Mouse (Mus musculus) T-cell, adult 2 months (primary cell): ENCODE measurements around the gene Lrrc1.

Source experiments
- DNase-seq: peaks from one replicate; pipeline ENCODE4 v3.0.0; 2022; ENCODE audit warnings: low spot score

Lrrc1 gene

DNA sequence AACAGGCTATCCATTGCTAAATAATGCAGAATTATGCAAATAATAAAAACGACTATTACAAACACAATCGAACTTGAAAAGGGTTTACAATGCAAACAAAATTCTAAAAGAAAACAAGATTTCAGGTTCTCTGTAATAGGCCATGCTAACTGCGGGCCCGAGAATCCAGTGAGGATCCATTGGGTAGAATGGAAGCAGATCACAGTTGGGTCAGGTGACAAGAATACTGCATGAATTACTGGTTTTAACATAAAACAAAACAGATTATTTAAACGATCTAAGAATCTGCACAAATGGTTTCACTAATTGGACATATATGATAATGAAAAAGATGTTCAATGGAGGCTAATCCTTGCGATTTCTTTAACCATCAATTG is 42.5 kb downstream of the Lrrc1 start:
- DNase-seq: no peak

DNA sequence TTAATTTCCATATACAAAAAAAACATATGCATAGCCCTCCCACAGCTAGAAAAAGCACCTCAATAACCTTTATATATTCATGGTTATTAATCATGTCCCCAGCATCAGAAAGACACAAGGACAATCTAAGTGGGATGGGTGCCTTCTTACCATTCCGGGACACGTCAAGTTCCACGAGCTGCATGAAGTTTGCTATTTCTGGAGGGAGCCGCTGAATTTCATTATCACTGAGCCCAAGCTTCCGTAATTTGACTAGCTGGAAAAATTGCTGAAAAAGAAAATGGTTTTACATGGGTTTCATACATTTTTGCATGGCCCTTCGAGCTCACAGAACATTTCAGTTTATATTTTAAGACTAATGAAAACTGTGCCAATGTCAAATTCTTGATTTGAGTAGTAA is 45.6 kb downstream of the Lrrc1 start:
- DNase-seq: no peak

DNA sequence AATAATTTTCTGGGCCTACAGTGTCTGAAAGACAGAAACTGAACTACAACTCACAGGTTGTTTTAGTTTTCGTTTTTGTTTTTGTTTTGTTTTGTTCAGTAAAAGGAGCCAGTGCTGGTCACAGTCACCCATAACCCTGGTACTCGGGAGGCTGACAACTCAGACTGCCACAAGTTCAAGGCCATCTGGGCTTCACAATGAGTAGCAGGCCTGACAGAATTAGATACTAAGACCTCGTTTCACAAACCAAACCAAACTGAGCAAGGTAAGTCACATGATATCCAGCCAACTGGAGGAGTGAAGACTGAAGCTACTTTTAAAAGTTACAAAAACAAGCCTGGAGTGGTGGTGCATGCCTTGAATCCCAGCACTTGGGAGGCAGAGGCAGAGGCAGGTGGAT is 46.3 kb downstream of the Lrrc1 start:
- no peak for DNase-seq

DNA sequence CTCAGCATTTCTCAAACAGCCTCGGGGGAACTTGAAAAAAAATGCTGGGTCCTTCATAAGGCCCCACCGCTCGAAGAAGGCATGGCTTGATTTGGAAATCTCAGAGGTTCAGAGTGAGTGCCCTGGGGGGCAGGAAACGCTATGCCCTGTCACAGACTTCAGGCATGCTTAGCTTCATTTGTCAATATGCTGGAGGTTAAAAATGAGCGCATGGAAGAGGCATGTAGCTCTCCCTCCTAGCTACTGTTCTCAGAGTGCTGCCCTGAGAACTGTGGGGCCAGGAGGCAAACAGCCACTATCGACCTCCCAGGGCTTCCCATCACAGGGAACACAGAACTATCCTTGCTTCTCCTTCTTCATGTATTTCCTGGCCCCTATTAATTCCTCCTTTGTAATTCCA is 47.5 kb downstream of the Lrrc1 start:
- DNase-seq: peak; percentile 6

DNA sequence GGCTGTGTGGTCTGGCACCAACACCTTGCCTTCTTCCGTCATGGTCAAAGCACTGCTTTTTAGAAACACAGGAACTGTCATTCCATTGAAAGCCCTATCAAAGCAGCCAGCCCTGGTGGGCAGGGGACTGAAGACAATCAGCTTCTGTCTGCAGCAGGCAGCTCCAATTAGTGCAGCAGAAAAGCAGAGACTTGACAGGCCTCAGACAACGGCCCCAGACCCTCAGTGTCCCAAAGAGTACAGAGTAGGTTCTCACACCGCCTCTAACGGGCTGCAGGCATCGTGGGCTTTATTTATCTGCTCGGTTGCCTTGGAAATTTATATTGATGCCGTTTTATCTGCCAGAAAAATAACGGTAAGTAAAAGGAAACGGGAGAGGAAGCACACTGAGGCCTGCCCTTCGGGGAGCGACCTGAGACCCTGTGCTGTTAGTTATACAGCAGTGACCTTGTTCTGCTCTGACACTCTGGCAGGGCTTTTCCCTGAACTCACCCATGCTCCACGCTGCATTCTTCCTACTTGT is 48.1 kb downstream of the Lrrc1 start:
- no peak for DNase-seq

DNA sequence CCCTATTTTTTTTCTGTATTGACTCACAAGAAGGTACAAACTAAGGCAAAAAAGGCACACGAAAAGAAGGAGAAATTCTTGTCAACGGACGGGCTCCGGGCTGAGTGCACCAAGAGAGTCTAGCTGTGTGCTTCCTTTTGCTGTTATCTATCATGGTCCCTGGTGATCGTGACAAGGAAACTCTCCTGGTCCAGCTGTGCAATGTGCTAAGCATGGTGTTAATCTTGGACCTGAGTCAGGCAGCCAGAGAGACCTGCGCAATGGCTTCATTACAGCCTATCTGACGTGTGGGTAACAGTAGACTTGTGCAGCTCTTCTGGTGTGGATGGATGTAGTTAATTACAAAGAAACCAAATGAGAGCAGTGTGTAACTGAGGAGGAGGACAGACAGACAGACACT is 50.4 kb downstream of the Lrrc1 start:
- no peak for DNase-seq

DNA sequence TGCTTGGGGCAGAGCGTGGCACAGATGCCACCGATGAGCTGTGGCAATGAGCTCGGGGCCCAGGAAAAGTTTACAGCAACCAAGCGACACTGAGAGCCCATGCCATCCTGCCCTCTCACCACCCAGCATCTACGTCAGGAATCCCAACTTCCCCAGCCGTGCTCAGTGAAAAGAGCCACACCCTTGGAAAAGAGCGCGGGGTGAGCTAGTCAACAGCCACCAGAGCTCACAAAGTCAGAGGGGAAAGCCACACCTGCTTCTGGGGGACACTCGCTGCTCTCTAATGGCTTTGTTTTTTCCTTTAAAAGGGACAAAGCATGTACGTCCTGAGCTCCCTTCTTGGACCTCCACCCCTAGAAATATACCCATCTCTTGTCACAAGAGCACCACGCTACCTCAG is 56.1 kb downstream of the Lrrc1 start:
- no peak for DNase-seq

DNA sequence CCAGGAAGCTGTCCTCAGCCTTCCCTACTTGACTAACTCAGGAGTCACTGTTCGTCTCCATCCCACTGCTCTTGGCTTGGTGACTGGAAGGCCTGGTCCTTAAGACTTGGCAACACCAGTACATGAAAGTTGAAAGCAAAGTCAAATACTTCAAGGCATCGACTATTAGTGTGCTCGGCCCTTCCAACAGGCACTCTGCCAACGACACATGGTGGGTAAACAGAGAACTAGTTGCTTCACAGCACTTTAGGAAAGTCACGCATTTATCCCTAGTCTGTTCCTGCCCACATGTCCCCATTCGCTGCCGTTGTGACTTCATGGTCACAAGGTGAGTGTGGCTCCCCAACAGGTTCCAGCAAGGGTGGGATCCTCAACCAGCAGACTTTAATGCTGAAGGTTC is 57.2 kb downstream of the Lrrc1 start:
- DNase-seq: no peak

DNA sequence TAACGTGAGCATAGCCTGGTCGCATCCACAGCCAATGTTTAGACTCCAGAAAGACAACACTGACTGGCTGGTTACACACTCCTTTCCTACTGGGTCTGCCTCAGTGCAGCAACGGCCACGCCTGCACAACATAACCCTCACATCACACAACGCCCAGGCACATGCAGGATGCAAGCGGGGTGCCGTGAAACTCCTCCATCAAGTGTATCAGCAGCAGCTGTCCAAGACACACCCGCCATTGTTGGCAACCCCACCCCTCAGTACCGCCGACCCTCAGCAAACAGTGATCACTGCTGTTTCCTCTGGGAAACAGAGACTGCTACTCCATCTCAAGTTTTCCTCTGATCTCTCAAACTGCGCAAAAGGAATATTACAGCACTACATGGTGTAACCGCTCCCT is 58.8 kb downstream of the Lrrc1 start:
- DNase-seq: no peak

DNA sequence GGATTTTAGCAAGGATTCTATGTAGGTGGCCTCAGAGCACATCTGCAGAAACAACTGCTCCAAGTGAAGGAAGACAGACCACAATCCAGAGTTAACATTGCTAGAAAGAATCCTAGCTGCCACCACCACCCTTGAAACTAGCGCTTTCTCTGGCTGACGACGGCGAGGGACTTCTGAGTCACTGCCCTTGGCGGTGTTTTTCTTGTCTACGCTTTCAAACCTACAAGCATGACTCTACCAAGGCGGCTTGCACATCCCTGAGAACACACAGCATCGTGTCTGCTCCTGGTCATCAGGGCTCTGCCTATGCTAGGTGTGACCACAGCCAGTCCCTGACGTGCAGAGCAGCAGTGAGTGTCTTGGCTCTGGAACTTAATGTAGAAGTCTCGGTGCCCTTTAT is 59.9 kb downstream of the Lrrc1 start:
- no peak for DNase-seq

DNA sequence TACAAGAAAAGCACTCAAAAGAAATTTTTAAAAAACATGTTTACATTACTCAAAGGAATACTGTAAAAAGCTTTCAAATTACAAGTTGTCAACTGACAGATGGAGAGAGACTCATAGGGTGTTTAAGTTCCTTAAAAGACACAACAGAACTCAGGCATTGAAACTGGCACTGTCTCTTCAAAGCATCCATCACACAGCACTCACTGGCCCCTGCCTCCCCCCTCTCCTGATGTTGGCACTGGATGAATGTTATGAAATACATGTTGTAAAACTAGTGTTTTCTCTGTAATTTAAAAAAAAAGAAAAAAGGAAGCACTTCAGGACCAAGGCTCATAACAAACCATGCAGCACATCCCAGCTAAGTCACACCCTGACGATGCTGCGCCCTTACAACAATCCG is 61.1 kb downstream of the Lrrc1 start:
- no peak for DNase-seq

DNA sequence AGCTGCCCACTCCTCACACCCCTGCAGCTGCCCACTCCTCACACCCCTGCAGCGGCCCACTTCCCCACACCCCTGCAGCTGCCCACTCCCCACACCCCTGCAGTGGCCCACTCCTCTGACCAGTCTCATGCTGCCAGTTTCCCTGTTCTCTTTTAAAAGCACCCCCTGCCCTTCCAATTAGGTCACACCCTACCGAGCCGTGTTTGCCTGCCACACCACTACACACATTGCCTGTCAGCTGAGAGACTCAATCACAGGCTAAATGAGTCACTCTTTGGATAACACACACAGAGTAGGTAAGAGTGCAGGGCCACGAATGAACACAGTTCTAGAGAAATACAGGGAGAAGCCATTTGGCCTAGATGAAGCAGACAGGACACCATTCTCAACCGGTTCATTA is 62.4 kb downstream of the Lrrc1 start:
- DNase-seq: no peak

DNA sequence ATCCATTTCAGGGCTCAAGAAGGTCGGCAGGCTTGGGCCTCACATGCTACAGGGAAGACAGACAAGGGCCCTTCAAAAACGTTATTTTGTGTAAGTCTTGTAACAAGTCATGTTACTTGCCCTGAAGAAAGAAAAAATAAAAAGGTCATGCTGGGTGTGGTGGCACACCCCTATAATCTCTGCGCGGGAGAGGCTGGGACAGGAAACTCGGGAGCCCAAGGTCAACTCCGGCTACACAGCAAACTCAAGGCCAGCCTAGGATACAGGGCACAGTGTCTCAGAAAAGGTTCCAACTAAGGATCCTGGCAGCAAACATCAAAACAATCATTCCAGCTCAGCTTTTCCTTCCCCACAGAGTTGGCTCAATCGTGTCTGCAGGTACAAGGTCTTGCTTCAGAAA is 63.3 kb downstream of the Lrrc1 start:
- no peak for DNase-seq

DNA sequence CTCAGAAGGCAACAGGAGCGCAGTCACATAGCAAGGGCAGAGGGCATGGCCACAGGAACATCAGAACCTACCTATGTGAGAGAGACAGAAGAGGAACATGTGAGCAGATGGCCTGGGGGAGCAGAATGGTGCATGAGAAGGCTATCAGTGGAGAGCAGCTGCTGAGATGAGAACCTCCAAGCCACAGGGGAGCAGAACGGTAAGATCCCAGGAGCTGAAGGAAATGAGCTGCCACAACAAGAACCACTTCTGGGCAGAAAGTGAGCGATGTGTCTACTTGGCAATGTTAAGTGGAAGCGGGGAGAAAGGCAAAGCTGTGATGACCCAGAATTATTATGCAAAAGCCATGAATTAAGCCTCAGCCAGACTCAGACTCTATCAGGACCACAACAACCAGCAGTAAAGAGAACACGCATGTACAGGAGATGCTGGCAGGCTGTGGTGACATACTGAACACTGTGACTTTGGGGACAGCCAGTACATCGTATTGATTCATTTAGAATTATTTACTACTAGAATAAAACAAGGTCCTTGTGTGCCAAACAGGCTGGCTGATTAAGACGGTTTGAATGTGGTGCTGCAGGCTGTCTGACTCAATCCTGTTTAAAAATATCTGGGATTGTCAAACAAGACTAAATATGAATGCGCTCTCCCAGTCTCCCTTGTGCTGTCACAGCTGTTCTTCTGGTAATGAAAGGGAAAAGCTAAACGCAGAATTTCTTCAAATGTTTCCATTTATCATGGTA is 63.9 kb downstream of the Lrrc1 start:
- DNase-seq: no peak

DNA sequence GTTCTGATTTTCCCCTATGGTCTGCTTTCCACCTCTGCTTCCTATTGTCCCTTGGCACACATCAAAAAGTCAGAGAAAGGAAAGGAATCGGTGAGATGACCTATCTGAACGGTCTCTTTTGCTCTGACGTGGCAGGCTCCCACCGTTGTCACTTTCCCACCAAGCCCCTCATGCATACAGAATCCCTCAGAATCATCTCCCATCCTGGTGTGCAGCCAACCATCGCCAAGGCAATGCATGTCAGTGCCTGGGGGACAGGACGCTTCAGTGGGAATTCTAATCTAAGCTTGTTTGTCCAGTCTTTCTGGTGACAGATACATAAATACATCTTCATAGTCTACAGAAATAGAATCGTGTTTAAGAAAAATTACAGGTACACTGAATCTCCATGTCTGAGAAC is 64.7 kb downstream of the Lrrc1 start:
- no peak for DNase-seq

DNA sequence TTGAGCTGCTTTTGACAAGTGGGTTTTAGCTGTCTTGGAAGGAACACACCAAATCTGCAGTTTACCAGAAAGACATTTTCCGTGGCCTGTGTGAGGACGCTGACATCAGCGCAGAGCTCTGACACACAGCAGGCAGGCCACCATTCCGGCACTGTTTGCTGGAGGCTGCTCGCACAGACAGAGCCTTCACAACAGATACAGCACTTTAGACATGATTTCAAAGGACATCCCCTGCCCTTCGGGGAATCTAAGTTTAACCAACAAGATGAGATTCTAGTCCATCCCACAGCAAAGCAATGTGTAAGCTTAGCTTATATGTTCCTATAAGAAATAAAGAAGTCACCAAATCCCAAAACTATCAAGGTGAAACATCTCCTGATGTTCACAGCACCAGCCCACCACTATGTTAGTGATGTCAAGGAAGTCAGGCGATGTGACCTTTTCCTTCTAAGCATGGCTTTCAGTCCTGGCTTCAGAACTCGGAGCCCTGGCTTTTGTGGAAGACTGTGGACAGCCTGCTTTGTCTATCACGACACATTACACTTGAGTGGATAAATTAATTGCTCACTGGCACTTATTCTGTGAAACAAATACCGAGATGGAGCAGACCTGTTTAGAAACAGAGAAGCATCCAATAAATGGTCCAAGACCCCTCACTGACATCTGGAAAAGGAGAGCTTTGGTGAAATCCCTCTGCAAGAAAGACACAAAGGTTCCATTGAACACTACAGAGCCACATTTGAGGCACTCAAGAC is 66.3 kb downstream of the Lrrc1 start:
- no peak for DNase-seq

DNA sequence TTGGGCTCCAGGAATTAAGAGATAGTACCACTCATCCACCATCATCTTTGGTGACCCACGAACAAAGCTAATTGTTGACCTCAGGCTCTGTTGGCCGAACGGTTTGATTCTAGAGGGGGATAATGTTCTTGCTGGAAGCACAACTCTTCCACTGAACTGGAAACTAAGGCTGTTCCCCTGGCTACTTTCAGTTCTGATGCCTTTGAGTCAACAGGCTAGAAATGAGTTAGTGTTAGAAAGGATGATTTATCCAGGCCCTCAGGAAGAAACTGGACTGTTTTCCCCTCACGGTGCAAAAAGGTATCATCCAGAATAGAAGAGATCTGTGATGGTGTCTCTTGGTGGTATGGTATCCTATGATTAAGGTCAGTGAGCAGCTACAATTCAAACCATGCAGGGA is 70.1 kb downstream of the Lrrc1 start:
- no peak for DNase-seq

DNA sequence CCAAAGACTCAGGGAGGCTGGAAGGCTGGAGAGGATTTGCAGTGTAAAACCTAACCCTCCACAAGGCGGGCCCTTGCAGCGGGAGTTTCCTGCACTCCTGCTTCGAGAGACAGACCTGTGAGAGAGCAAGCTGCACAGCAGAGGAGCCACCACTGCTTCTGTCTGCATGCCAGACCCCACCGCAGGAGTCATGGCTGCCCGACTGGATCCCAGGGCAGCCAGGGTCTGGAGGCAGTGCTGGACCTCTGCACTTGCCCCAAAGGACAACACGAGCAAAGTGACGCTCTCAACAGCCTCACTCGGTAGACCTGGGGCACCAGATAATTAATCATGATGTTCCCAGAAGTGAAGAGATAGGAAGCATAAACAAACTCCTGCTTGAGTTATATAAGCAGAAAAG is 72.1 kb downstream of the Lrrc1 start:
- DNase-seq: no peak

DNA sequence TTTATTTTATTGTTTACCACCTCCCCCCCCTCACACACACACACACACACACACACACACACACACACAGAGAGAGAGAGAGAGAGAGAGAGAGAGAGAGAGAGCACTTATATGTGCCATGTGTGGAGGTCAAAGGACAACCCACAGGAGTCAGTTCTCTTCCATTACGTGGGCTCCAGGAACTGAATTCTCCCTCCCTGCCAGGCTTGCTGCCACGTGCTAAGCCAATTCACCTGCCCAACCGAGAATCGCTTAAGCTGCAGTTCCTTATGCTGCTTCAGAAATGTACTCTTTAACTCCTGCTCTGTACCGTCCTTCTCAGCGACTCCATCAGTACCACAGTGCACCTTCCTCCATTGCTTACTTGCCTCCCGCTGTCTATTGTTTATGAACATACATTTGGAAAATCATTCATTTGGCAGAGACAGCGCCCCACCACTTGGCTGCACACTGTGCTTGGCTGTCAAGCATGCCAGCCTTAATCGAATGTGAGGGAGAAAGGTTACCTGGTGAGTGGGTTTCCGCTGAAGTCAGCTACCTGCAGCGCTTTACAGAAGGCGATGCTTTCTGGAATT is 72.9 kb downstream of the Lrrc1 start:
- DNase-seq: no peak

DNA sequence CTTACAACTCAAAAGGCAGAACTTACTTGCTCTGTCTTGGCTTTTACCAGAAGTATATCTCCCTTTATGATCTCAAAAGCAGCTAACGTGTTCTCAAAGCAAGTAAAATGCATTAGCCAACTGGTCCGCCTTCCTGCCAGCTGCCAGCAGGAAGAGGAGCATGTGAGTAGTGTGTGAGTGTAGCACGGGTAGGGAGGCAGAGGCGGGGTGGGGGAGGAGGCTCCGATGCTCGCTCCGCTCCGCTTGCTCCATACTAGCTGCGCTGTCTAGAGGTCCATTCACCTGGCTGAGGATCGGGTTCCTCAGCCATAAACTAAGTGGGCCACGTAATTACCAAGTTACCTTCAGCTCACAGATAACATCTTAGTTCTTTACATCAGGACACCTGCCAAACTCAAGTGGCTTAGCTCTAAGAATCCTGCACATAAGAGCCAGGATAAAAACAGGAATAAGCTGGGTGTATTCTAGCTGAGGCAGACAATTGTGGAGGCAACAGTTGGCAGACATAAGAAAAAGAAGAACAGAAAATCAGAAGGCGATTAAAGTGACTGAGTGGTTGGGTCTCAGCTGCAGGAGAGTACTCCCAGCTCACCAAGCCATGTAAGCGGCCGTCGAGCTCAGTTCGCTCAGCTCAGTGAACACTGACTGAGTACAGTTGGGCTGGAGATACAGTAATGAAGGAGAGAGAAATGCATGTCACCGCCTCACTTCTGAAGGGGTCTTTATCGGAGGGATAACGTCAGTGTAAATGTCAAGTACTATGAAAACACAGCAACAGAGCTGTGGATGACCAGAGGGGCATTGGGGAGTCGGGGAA is 74.7 kb downstream of the Lrrc1 start:
- DNase-seq: peak; percentile 55

DNA sequence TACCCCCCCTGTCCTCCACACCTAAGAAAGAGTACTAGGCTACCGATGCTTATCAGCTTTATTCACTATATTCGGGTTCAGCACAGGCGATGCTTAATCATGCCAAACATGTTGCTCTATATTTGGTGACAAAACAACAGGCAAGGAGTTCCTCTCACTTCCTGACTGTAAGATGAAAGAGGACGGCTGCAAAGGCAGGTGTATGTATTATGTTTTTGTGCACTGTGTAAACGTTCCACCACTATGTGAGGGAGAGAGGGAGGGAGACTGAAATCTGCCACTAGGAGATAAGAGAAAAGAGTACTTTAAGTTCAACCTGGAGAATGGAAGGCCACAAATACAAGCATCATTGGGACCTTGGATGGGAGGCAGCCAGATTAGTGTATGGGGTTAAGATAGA is 77.7 kb downstream of the Lrrc1 start:
- DNase-seq: peak; percentile 28

DNA sequence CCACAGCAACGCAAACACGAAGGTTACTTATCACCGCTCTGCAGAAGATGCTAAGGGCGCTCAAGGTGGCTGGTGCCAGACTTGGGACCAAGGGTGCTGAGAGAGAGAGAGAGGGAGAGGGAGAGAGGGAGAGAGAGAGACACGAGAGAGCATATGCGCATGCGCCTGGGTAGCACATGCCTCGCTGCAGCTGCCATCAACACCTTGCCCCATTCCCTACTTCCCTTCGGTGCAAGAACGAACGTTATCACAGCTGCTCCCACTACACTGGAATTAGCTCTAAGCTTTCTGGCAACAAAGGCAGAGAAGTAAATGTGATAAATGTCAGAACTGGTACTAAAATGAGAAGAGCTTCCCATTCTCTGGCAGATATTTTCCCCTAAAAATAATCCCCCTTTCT is 79.3 kb downstream of the Lrrc1 start:
- no peak for DNase-seq

DNA sequence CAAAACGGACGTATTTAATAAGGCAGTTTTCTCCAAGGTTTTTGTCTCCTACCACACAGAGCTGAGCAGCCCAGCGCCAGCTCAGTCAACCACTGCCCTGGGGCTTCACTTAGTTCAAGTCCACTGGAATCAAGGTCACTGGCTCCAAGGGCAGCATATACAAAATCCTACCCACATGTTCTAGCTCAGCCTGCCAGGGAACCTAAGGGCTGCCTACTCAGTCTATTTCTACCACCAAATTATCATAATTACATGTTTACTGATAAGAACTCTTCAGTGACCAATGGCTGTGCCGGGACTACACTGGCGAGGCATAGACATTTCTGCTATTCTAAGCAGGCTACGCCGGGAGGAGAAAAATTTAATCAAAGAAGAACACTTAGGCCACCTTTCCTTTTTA is 80.8 kb downstream of the Lrrc1 start:
- no peak for DNase-seq
